In the genomic region with DNA sequence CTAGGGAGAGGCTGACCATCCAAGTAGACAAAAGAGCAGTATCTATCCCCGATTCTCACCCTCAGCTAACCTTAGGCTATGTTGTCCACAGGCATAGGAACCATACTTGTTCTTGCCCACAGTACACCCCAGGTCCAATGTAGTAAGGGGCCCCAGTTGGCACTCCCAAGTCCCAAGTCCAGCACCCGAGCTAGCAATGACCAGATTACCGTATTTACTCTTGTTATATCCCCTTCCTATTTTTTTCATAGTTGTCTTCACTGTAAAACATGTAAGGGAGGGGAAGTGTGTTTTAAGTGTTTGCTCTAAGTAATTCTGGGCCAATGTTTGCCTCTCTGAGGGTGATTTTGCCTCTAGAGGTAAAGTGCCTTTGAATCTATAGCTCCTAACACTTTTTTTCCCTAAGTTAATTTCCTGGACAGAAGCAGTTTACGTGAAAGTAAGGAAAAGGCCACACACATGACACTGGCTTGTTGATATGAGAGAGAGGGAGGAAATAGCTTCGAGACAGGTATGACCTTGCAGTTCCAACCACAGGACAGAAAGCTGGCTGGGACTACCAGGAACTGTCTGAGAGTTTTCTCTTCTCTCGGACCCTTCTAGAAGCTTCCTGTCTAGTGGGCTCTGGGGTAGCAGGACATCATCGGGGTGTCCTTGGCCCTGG, we compare ENCODE assay signal across 21 mouse cellular contexts. TPM values are rescaled to one million over a fixed set of nuclear protein-coding genes. Genes with fewer than 3 reads are reported as not detected.
A peak's percentile ranks its signal among the peaks of the same experiment; 100 is the strongest.
DNase-seq lines count a peak whose midpoint lies in the region; ATAC-seq and TF ChIP-seq lines count a peak whose summit lies in the region.
"Had no signal": no experiment of that assay in that cellular context is flagged by ENCODE, and none has a peak within 500 bp of the region (broad histone marks: within the 10 kb centered on the region; RNA-seq: fewer than 3 reads in every experiment).

TSS of gene Nr1i2 (minus strand) at position 140 of the 664 bp plus-strand sequence.

- dilution Hi-C loops in CH12.LX (cut with MboI; ENCODE audit: extremely low pct_ligation_motif_present, extremely low pct_unique_long_range_greater_than_20kb, low sequenced_read_pairs), result no loop called here

- WGBS in kidney, postnatal 0 days, result 50% methylated on average over 7 of the region's 7 CpGs
- WGBS in liver, embryonic 14.5 days (ENCODE audit: insufficient replicate concordance), result 40% methylated on average over 7 of the region's 7 CpGs
- 73% methylated on average over 7 of the region's 7 CpGs for WGBS in midbrain, embryonic 16.5 days
- WGBS in hindbrain, embryonic 12.5 days, result 68% methylated on average over 7 of the region's 7 CpGs
- whole genome bisulfite sequencing in thymus, adult 2 months, result 50% methylated on average over 7 of the region's 7 CpGs

- TF ChIP-seq POLR2A in CH12.LX (IDR thresholded peaks at IDR 0.05; ENCODE audit: low read depth, low read length) (no peak), MEL (IDR thresholded peaks at IDR 0.05; ENCODE audit: control insufficient read depth in 1 of 2, insufficient read depth in 1 of 2, low read depth in 1 of 2, low read length in 2 of 2, poor library complexity in 1 of 2) (no peak)
- TF ChIP-seq POLR2A in thymus, adult 2 months (IDR thresholded peaks at IDR 0.05; ENCODE audit: control insufficient read depth, extremely low read depth, insufficient read depth, low read length, poor library complexity), result no peak

- H3K9me3 ChIP-seq in CH12.LX (replicated peaks; ENCODE audit: low read length) (no peaks in the 10 kb centered on the region), MEL (replicated peaks; ENCODE audit: insufficient read depth, low read length) (no peaks in the 10 kb centered on the region)
- H3K9me3 ChIP-seq in kidney, postnatal 0 days (replicated peaks; ENCODE audit: low read length), result no peaks in the 10 kb centered on the region
- no peaks in the 10 kb centered on the region for H3K9me3 ChIP-seq in liver, embryonic 14.5 days (ENCODE audit: control insufficient read depth, low read length)
- H3K9me3 ChIP-seq in midbrain, embryonic 16.5 days (replicated peaks; ENCODE audit: control insufficient read depth, low read length, poor library complexity, severe bottlenecking), result no peaks in the 10 kb centered on the region
- H3K9me3 ChIP-seq in hindbrain, embryonic 12.5 days (replicated peaks), result no peaks in the 10 kb centered on the region
- H3K9me3 ChIP-seq: embryonic facial prominence, embryonic 10.5 days; heart, embryonic 10.5 days; limb, embryonic 15.5 days; neural tube, embryonic 13.5 days had no signal

- TF ChIP-seq CTCF in CH12.LX (conservative IDR thresholded peaks at IDR 0.05 in 1 of 2, IDR thresholded peaks at IDR 0.05 in 1 of 2; ENCODE audit: low read depth in 2 of 2, low read length in 2 of 2), result no peak
- TF ChIP-seq CTCF in MEL (IDR thresholded peaks at IDR 0.05 in 2 of 3, conservative IDR thresholded peaks at IDR 0.05 in 1 of 3; ENCODE audit: control insufficient read depth in 1 of 3, insufficient read depth in 1 of 3, low read depth in 2 of 3, low read length in 3 of 3, poor library complexity in 1 of 3, severe bottlenecking in 1 of 3), result no peak
- no peak for TF ChIP-seq CTCF in kidney, postnatal 0 days (IDR thresholded peaks at IDR 0.05; ENCODE audit: low read depth)
- TF ChIP-seq CTCF in liver, embryonic 14.5 days (IDR thresholded peaks at IDR 0.05; ENCODE audit: low read depth), result no peak
- TF ChIP-seq CTCF in thymus, adult 2 months (IDR thresholded peaks at IDR 0.05; ENCODE audit: borderline replicate concordance, control insufficient read depth, extremely low read depth, insufficient read depth, low read length, poor library complexity), result no peak

- peak; percentile 71; the same call in 1 of the 2 replicates for ATAC-seq in kidney, postnatal 0 days (replicated peaks; ENCODE audit: low FRiP score, low read depth)
- ATAC-seq in liver, embryonic 14.5 days (ENCODE audit: insufficient read depth), result peak; percentile 57; the same call in 1 of the 2 replicates
- ATAC-seq in midbrain, embryonic 16.5 days, result no peak
- no peak for ATAC-seq in hindbrain, embryonic 12.5 days (ENCODE audit: low FRiP score)
- ATAC-seq: CD4-positive, CD25-positive, alpha-beta regulatory T cell, adult 4 months; hindbrain, postnatal 0 days had no signal

- H3K79me2 ChIP-seq in CH12.LX (replicated peaks; ENCODE audit: control insufficient read depth, extremely low read depth, insufficient read depth, poor library complexity, severe bottlenecking) (no peaks in the 10 kb centered on the region), MEL (ENCODE audit: control insufficient read depth, insufficient read depth, low read length, poor library complexity) (no peaks in the 10 kb centered on the region)

- in situ Hi-C loops in CH12.LX (cut with MboI; ENCODE audit: low pct_ligation_motif_present, low pct_unique_long_range_greater_than_20kb, low sequenced_read_pairs), result no loop called here

- H3K27me3 ChIP-seq in CH12.LX (replicated peaks) (no peaks in the 10 kb centered on the region), MEL (ENCODE audit: control insufficient read depth in 1 of 2, insufficient read depth in 2 of 2, low read length in 2 of 2) (peaks cover 3 to 9% of the 10 kb centered on the region in 2 experiments)
- no peaks in the 10 kb centered on the region for H3K27me3 ChIP-seq in kidney, postnatal 0 days (ENCODE audit: insufficient read depth, low read length)
- no peaks in the 10 kb centered on the region for H3K27me3 ChIP-seq in liver, embryonic 14.5 days (ENCODE audit: control insufficient read depth, insufficient read depth, low read length)
- no peaks in the 10 kb centered on the region for H3K27me3 ChIP-seq in midbrain, embryonic 16.5 days (ENCODE audit: control insufficient read depth, insufficient read depth, low read depth, low read length)
- no peaks in the 10 kb centered on the region for H3K27me3 ChIP-seq in hindbrain, embryonic 12.5 days
- no peaks in the 10 kb centered on the region for H3K27me3 ChIP-seq in thymus, adult 2 months (ENCODE audit: control insufficient read depth, insufficient read depth, low read length)
- H3K27me3 ChIP-seq: limb, embryonic 15.5 days; neural tube, embryonic 13.5 days had no signal

- H3K4me1 ChIP-seq in CH12.LX (ENCODE audit: control insufficient read depth in 1 of 2, insufficient read depth in 2 of 2) (peaks cover 0 to 3% of the 10 kb centered on the region in 2 experiments; a peak in 1 of 4 replicates), MEL (ENCODE audit: control insufficient read depth in 1 of 2, insufficient read depth in 2 of 2, low read length in 2 of 2) (no peaks in the 10 kb centered on the region)
- H3K4me1 ChIP-seq in kidney, postnatal 0 days (replicated peaks; ENCODE audit: insufficient read depth, low read length), result no peaks in the 10 kb centered on the region
- no peaks in the 10 kb centered on the region for H3K4me1 ChIP-seq in liver, embryonic 14.5 days (replicated peaks; ENCODE audit: control insufficient read depth in 2 of 2, insufficient read depth in 2 of 2, low read length in 1 of 2)
- no peaks in the 10 kb centered on the region for H3K4me1 ChIP-seq in midbrain, embryonic 16.5 days (ENCODE audit: control insufficient read depth, insufficient read depth, low read length)
- H3K4me1 ChIP-seq in hindbrain, embryonic 12.5 days, result no peaks in the 10 kb centered on the region
- H3K4me1 ChIP-seq in thymus, adult 2 months (replicated peaks; ENCODE audit: control insufficient read depth, insufficient read depth, low read length), result no peaks in the 10 kb centered on the region
- H3K4me1 ChIP-seq: heart, embryonic 10.5 days; limb, embryonic 15.5 days; neural tube, embryonic 13.5 days had no signal

- DNase-seq in CH12.LX (ENCODE audit: extremely low read depth) (no peak), MEL (ENCODE audit: low read depth, low spot score) (no peak)
- DNase-seq in kidney, postnatal 0 days (ENCODE audit: low spot score), result no peak
- DNase-seq in liver, embryonic 14.5 days (ENCODE audit: low read depth in 3 of 3, low spot score in 3 of 3), result no peak
- no peak for DNase-seq in thymus, postnatal 4 days
- no peak for DNase-seq in thymus, adult 2 months
- DNase-seq: cerebellum, postnatal 36 days; gastrocnemius, postnatal 14 days; right cerebral cortex, postnatal 4 days; thymus, postnatal 25 days had no signal

- TF ChIP-seq RAD21 in CH12.LX (IDR thresholded peaks at IDR 0.05; ENCODE audit: low read depth, low read length) (no peak), MEL (IDR thresholded peaks at IDR 0.05; ENCODE audit: low read depth, low read length) (no peak)

- H3K4me2 ChIP-seq in CH12.LX (ENCODE audit: insufficient read depth, low read depth, poor library complexity, severe bottlenecking), result no peak within 1 kb of the TSS
- no peak within 1 kb of the TSS for H3K4me2 ChIP-seq in kidney, postnatal 0 days (ENCODE audit: low read length)
- peak within 1 kb of the TSS; percentile 34 for H3K4me2 ChIP-seq in liver, embryonic 14.5 days (ENCODE audit: low read depth)
- no peak within 1 kb of the TSS for H3K4me2 ChIP-seq in midbrain, embryonic 16.5 days (ENCODE audit: low read length)
- H3K4me2 ChIP-seq in hindbrain, embryonic 12.5 days (replicated peaks), result no peak within 1 kb of the TSS
- H3K4me2 ChIP-seq: limb, embryonic 15.5 days; neural tube, embryonic 13.5 days had no signal

- H3K27ac ChIP-seq in CH12.LX (ENCODE audit: insufficient read depth, low read depth) (no peak within 1 kb of the TSS), MEL (ENCODE audit: control insufficient read depth, low read depth, low read length) (no peak within 1 kb of the TSS)
- H3K27ac ChIP-seq in kidney, postnatal 0 days, result peak within 1 kb of the TSS; percentile 19; the same call in 1 of the 2 replicates
- no peak within 1 kb of the TSS for H3K27ac ChIP-seq in liver, embryonic 14.5 days
- H3K27ac ChIP-seq in midbrain, embryonic 16.5 days (ENCODE audit: low read length), result no peak within 1 kb of the TSS
- no peak within 1 kb of the TSS for H3K27ac ChIP-seq in hindbrain, embryonic 12.5 days
- no peak within 1 kb of the TSS for H3K27ac ChIP-seq in thymus, adult 2 months (ENCODE audit: control insufficient read depth, insufficient read depth, low read length)
- H3K27ac ChIP-seq: embryonic facial prominence, embryonic 10.5 days; heart, embryonic 10.5 days; hindbrain, postnatal 0 days; limb, embryonic 15.5 days; neural tube, embryonic 13.5 days had no signal

- no peak within 1 kb of the TSS for H3K9ac ChIP-seq in CH12.LX (ENCODE audit: insufficient read depth, low read depth)
- no peak within 1 kb of the TSS for H3K9ac ChIP-seq in MEL (ENCODE audit: control insufficient read depth, low read depth, low read length, poor library complexity, severe bottlenecking)
- no peak within 1 kb of the TSS for H3K9ac ChIP-seq in kidney, postnatal 0 days (ENCODE audit: low read depth, low read length)
- no peak within 1 kb of the TSS; the same call in 1 of the 2 replicates for H3K9ac ChIP-seq in liver, embryonic 14.5 days (replicated peaks)
- no peak within 1 kb of the TSS for H3K9ac ChIP-seq in midbrain, embryonic 16.5 days (ENCODE audit: low read depth, low read length)
- no peak within 1 kb of the TSS for H3K9ac ChIP-seq in hindbrain, embryonic 12.5 days
- H3K9ac ChIP-seq: limb, embryonic 15.5 days; neural tube, embryonic 13.5 days had no signal

- H3K36me3 ChIP-seq in CH12.LX (replicated peaks in 1 of 2; ENCODE audit: control insufficient read depth in 1 of 2, insufficient read depth in 1 of 2, low read length in 1 of 2) (peaks cover 0 to 4% of the 10 kb centered on the region in 2 experiments), MEL (ENCODE audit: control insufficient read depth in 1 of 2, insufficient read depth in 2 of 2, low read length in 2 of 2) (no peaks in the 10 kb centered on the region)
- H3K36me3 ChIP-seq in kidney, postnatal 0 days (ENCODE audit: insufficient read depth, low read length), result no peaks in the 10 kb centered on the region
- no peaks in the 10 kb centered on the region for H3K36me3 ChIP-seq in liver, embryonic 14.5 days (replicated peaks; ENCODE audit: control insufficient read depth, insufficient read depth, low read depth)
- H3K36me3 ChIP-seq in midbrain, embryonic 16.5 days (ENCODE audit: control insufficient read depth, insufficient read depth, low read length), result no peaks in the 10 kb centered on the region
- no peaks in the 10 kb centered on the region for H3K36me3 ChIP-seq in hindbrain, embryonic 12.5 days
- H3K36me3 ChIP-seq in thymus, adult 2 months (ENCODE audit: control insufficient read depth, insufficient read depth, low read length), result no peaks in the 10 kb centered on the region
- H3K36me3 ChIP-seq: embryonic facial prominence, embryonic 10.5 days; heart, embryonic 10.5 days; limb, embryonic 15.5 days; neural tube, embryonic 13.5 days had no signal

- H3K4me3 ChIP-seq in CH12.LX (replicated peaks in 1 of 3; ENCODE audit: low read depth in 2 of 3, low read length in 2 of 3, poor library complexity in 1 of 3), result no peak within 1 kb of the TSS
- H3K4me3 ChIP-seq in MEL (ENCODE audit: control insufficient read depth in 1 of 2, insufficient read depth in 1 of 2, low read depth in 2 of 2, low read length in 2 of 2), result no peak within 1 kb of the TSS
- H3K4me3 ChIP-seq in kidney, postnatal 0 days (replicated peaks; ENCODE audit: low read depth, low read length), result no peak within 1 kb of the TSS
- H3K4me3 ChIP-seq in liver, embryonic 14.5 days (ENCODE audit: insufficient read depth in 1 of 2, low read depth in 2 of 2, low read length in 2 of 2), result peak within 1 kb of the TSS; percentile 42 to 62
- no peak within 1 kb of the TSS for H3K4me3 ChIP-seq in midbrain, embryonic 16.5 days (ENCODE audit: low read depth, low read length)
- H3K4me3 ChIP-seq in hindbrain, embryonic 12.5 days, result no peak within 1 kb of the TSS
- no peak within 1 kb of the TSS for H3K4me3 ChIP-seq in thymus, adult 2 months (ENCODE audit: control insufficient read depth, insufficient read depth, low read length)
- H3K4me3 ChIP-seq: embryonic facial prominence, embryonic 10.5 days; heart, embryonic 10.5 days; limb, embryonic 15.5 days; neural tube, embryonic 13.5 days had no signal

- TF ChIP-seq EP300 in CH12.LX (IDR thresholded peaks at IDR 0.05; ENCODE audit: low read length) (no peak), MEL (IDR thresholded peaks at IDR 0.05; ENCODE audit: low read depth in 1 of 2, low read length in 2 of 2) (no peak)
- TF ChIP-seq EP300 in liver, embryonic 14.5 days (IDR thresholded peaks at IDR 0.05; ENCODE audit: low read depth), result no peak

RNA-seq across cellular contexts. Expression of gene Nr1i2, which starts in this region (rescaled TPM):
- total RNA-seq in CH12.LX (2012; rRNA removed) (not detected in 2 replicates), CH12.LX (2014; rRNA removed) (not detected in 2 replicates), MEL (2012; rRNA removed) (not detected in 2 replicates)
- polyA plus RNA-seq in CH12.LX (2012; ENCODE audit: insufficient read length, low read depth) (not detected in 2 replicates), MEL (2012; ENCODE audit: insufficient read depth in 1 of 2, insufficient read length in 2 of 2, low read depth in 1 of 2, low replicate concordance in 2 of 2, missing spikeins in 1 of 2) (not detected)
- polyA plus RNA-seq in kidney, postnatal 0 days (2015; fragmentation: Nextera tagmentation; extraction: Ambion mirVana), result 0.26 and 0.45 TPM in 2 replicates
- polyA plus RNA-seq in liver, embryonic 14.5 days (2012; rRNA removed), result 3.6 and 4.1 TPM in 2 replicates
- polyA plus RNA-seq in liver, embryonic 14.5 days (2014; fragmentation: Nextera tagmentation; extraction: Ambion mirVana), result 2.2 and 2.9 TPM in 2 replicates
- polyA plus RNA-seq in midbrain, embryonic 16.5 days (2015; fragmentation: Nextera tagmentation; extraction: Ambion mirVana), result not detected in 2 replicates
- polyA plus RNA-seq in hindbrain, embryonic 12.5 days (2016; fragmentation: Nextera tagmentation; extraction: Ambion mirVana), result not detected in 2 replicates
- 0.16 and 0.19 TPM in 2 replicates for polyA plus RNA-seq in thymus, adult 2 months (2012; rRNA removed)
- total RNA-seq: gastrocnemius, postnatal 14 days; heart, postnatal 14 days; hindbrain, postnatal 0 days; megakaryocyte-erythroid progenitor cell, adult 5-6 weeks; monocyte, adult 5-6 weeks had no signal
- polyA plus RNA-seq: CD4-positive, CD25-positive, alpha-beta regulatory T cell, adult 4 months; embryonic facial prominence, embryonic 10.5 days; limb, embryonic 15.5 days had no signal

Comparison
In these comparisons a context has a peak if more than half of its experiments do, and no peak if none do; other contexts are left out.
1. Peak in ATAC-seq and H3K27ac ChIP-seq in kidney, postnatal 0 days; RNA of the gene not detected or under 1 TPM.
2. H3K4me3 ChIP-seq: peak in liver, embryonic 14.5 days (2 of 2); none in CH12.LX (0 of 3), MEL (0 of 2), kidney, postnatal 0 days (single experiment), midbrain, embryonic 16.5 days (single experiment), hindbrain, embryonic 12.5 days (single experiment) and thymus, adult 2 months (single experiment).
3. Of the 35 proteins assayed by ChIP-seq in both MEL and CH12.LX: peak only in MEL: none; only in CH12.LX: none; in both: MXI1; in neither: 34.